Mouse (Mus musculus) kidney, embryonic 14.5 days (tissue): Measurements from ENCODE around the gene Cfap99. TPM values are rescaled to one million over a fixed set of nuclear protein-coding genes. Genes with fewer than 3 reads are reported as not detected.

Experiments used
- ATAC-seq: fragments of 200-750 bp; cut with Nextera tagmentation; 2 replicates; pipeline ENCODE4 v1.8.0; 2017; ENCODE audit warnings: moderate number of reproducible peaks, mild to moderate bottlenecking, moderate TSS enrichment, moderate library complexity; ENCODE audit not compliant: low FRiP score, low TSS enrichment
- H3K27ac ChIP-seq: fragments of 300-500 bp; sonication (generic); 2 replicates; pipeline ENCODE4 v1.5.1; 2014; ENCODE audit warnings: low read depth, mild to moderate bottlenecking, low read length, moderate library complexity, mixed read lengths
- H3K27me3 ChIP-seq: fragments of 300-500 bp; sonication (generic); 2 replicates; pipeline ENCODE4 v1.6.1; 2014; ENCODE audit warnings: mild to moderate bottlenecking, low read length; ENCODE audit not compliant: control insufficient read depth, insufficient read depth
- H3K36me3 ChIP-seq: fragments of 300-500 bp; sonication (generic); 2 replicates; pipeline ENCODE4 v1.6.1; 2014; ENCODE audit warnings: low read length, mixed read lengths; ENCODE audit not compliant: control insufficient read depth, insufficient read depth
- H3K4me1 ChIP-seq: fragments of 300-500 bp; sonication (generic); 2 replicates; pipeline ENCODE4 v1.6.1; 2014; ENCODE audit warnings: low read length, mixed read lengths; ENCODE audit not compliant: control insufficient read depth, insufficient read depth
- H3K4me2 ChIP-seq: fragments of 300-500 bp; sonication (generic); replicated peaks from 2 replicates; pipeline ENCODE4 v1.6.1; 2014; ENCODE audit warnings: low read depth, mild to moderate bottlenecking, low read length
- H3K4me3 ChIP-seq: fragments of 300-500 bp; sonication (generic); 2 replicates; pipeline ENCODE4 v1.5.1; 2014; ENCODE audit warnings: mild to moderate bottlenecking, low read length
- H3K9ac ChIP-seq: fragments of 300-500 bp; sonication (generic); 2 replicates; pipeline ENCODE4 v1.6.1; 2014; ENCODE audit warnings: low read depth, mild to moderate bottlenecking, low read length, moderate library complexity
- H3K9me3 ChIP-seq: fragments of 300-500 bp; sonication (generic); 2 replicates; pipeline ENCODE4 v1.6.1; 2016; ENCODE audit warnings: low read length; ENCODE audit not compliant: control insufficient read depth
- WGBS: fragments of 180-500 bp; shearing (Covaris S2); extraction: QIAGEN DNeasy Blood & Tissue Kit; methylation state at CpG from one replicate; pipeline ENCODE4 v1.1.7; 2014; 5-methylcytosine and 5-hydroxymethylcytosine counted together
- polyA plus RNA-seq: library from polyadenylated mRNA; unstranded; fragments of >200 nt; fragmentation: Nextera tagmentation; extraction: Ambion mirVana; gene quantifications from 2 replicates; pipeline ENCODE4 v1.2.1, GENCODE M21; 2014

Gene Cfap99
- polyA plus RNA-seq, 1 experiment from 2014 or later = not detected

GRCm38 (mm10) chr5:34285285-34285684 lies 3.1 kb upstream of the Cfap99 start:
- WGBS = 91% methylated on average over 2 of the region's 2 CpGs
- Histone ChIP-seq H3K4me1 (peaks cover 14% of the 10 kb centered on the region; the same call in 1 of the 2 replicates), H3K9ac (no peak overlapping the region), H3K27me3 (peaks cover 48% of the 10 kb centered on the region), H3K4me3 (no peak overlapping the region), H3K27ac (no peak overlapping the region), H3K9me3 (no peaks in the 10 kb centered on the region), H3K36me3 (no peaks in the 10 kb centered on the region), H3K4me2 (no peak overlapping the region)
- ATAC-seq = no peak

DNA sequence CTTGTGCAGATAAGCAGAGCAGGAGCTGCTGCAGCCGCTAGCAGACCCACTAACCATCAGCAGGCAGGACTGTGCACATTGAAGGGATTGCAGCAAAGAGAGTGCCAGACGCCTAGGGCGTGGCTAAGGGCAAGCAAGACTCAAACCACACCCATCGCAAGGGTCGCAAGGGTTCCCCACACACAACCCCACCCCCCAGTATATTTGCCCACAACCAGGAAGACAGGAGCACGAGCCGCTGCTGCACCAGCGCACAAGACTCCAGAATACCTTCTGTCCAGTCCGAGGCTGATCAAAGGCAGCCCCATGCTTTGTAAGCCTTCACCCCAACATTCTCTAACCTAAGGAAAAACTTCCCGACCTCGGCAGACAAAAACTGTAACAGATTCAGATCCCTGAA lies 1.9 kb upstream of the Cfap99 start:
- Histone ChIP-seq H3K9me3 (no peaks in the 10 kb centered on the region), H3K27me3 (peaks cover 48% of the 10 kb centered on the region), H3K36me3 (no peaks in the 10 kb centered on the region), H3K4me1 (peaks cover 14% of the 10 kb centered on the region; the same call in 1 of the 2 replicates), H3K4me2 (peak overlapping the region; percentile 98), H3K4me3 (peak overlapping the region; percentile 62), H3K27ac (no peak overlapping the region), H3K9ac (no peak overlapping the region)
- 4% methylated on average over 11 of the region's 11 CpGs for WGBS
- no peak for ATAC-seq

GRCm38 (mm10) chr5:34287001-34287837 lies 1.2 kb upstream of the Cfap99 start:
- Histone ChIP-seq H3K4me3 (peak overlapping the region; percentile 62), H3K4me2 (peak overlapping the region; percentile 98), H3K9ac (no peak overlapping the region), H3K9me3 (no peaks in the 10 kb centered on the region), H3K27me3 (peaks cover 48% of the 10 kb centered on the region), H3K27ac (no peak overlapping the region), H3K36me3 (no peaks in the 10 kb centered on the region), H3K4me1 (peaks cover 14% of the 10 kb centered on the region; the same call in 1 of the 2 replicates)
- WGBS = under 1% methylated on average over 54 of the region's 54 CpGs
- 0 out of 2 replicates have a peak, but pooled peaks have one; percentile 16 for ATAC-seq

- no peaks in the 10 kb centered on the region for H3K36me3 ChIP-seq
- peaks cover 48% of the 10 kb centered on the region for H3K27me3 ChIP-seq
- peak overlapping the region; percentile 98 for H3K4me2 ChIP-seq
- ATAC-seq = no peak; the same call in 1 of the 2 replicates
- peaks cover 14% of the 10 kb centered on the region; the same call in 1 of the 2 replicates for H3K4me1 ChIP-seq
- H3K27ac ChIP-seq = no peak overlapping the region
- 0 out of 2 replicates have a peak overlapping the region, but pooled peaks have one; percentile 31 for H3K9ac ChIP-seq
- peak overlapping the region; percentile 62 for H3K4me3 ChIP-seq
- whole genome bisulfite sequencing = 2% methylated on average over 18 of the region's 18 CpGs
- H3K9me3 ChIP-seq = no peaks in the 10 kb centered on the region
Measured at GRCm38 (mm10) chr5:34287838-34288145, 608 bp upstream of the Cfap99 start.

DNA sequence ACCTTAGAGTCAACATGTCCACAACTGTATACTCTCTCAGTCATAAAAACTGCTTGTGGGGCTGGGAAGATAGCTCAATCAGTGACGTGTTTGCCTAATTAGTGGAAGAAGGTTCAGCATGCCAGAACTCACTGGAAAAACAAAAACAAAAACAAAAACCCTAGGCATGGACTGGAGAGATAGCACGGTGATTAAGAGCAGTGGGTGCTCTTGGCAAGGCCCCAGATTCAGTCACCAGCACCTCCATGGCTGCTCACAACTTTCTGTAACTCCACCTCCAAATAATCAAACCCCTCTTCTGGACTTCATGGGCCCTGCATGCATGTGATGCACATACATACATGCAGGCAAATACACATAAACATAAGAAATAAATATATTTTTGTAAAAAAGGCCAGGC lies 886 bp downstream of the Cfap99 start:
- H3K27me3 ChIP-seq = peaks cover 46% of the 10 kb centered on the region
- WGBS = 60% methylated on average over 2 of the region's 2 CpGs

DNA sequence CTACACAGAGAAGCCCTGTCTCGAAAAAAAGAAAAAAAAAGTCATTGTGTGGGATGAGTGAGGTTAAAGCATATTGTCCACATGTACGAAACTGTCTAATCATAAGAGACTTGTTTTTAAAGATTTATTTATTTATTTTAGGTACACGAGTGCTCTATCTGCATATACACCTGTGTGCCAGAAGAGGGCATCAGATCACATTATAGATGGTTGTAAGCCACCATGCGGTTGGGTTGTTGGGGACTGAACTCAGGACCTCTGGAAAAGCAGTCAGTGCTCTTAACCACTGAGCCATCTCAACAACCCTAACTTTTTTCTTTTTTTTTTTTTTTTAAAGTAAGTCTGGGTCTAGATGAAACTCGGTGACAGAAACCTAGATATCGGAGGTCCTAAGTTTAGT lies 5.0 kb downstream of the Cfap99 start:
- Histone ChIP-seq H3K27ac (no peak overlapping the region), H3K36me3 (no peaks in the 10 kb centered on the region), H3K4me3 (no peak overlapping the region), H3K9me3 (no peaks in the 10 kb centered on the region), H3K9ac (no peak overlapping the region), H3K4me2 (no peak overlapping the region), H3K4me1 (no peaks in the 10 kb centered on the region), H3K27me3 (peaks cover 13% of the 10 kb centered on the region)
- ATAC-seq = no peak
- 82% methylated on average over 6 of the region's 6 CpGs for WGBS

More for the DNA sequence above, 886 bp downstream of the Cfap99 start:
- ATAC-seq = no peak
- Histone ChIP-seq H3K36me3 (no peaks in the 10 kb centered on the region), H3K27ac (no peak overlapping the region), H3K9ac (no peak overlapping the region), H3K4me2 (no peak overlapping the region), H3K4me1 (peaks cover 14% of the 10 kb centered on the region; the same call in 1 of the 2 replicates), H3K4me3 (no peak overlapping the region), H3K9me3 (no peaks in the 10 kb centered on the region)

GRCm38 (mm10) chr5:34294696-34295095 lies 6.3 kb downstream of the Cfap99 start:
- WGBS = 56% methylated on average over 2 of the region's 2 CpGs
- no peaks in the 10 kb centered on the region for H3K36me3 ChIP-seq
- H3K27me3 ChIP-seq = peaks cover under 1% of the 10 kb centered on the region
- no peaks in the 10 kb centered on the region for H3K9me3 ChIP-seq
- no peak for ATAC-seq
- H3K4me3 ChIP-seq = no peak overlapping the region
- no peak overlapping the region for H3K9ac ChIP-seq
- H3K27ac ChIP-seq = no peak overlapping the region
- no peaks in the 10 kb centered on the region for H3K4me1 ChIP-seq
- H3K4me2 ChIP-seq = no peak overlapping the region

DNA sequence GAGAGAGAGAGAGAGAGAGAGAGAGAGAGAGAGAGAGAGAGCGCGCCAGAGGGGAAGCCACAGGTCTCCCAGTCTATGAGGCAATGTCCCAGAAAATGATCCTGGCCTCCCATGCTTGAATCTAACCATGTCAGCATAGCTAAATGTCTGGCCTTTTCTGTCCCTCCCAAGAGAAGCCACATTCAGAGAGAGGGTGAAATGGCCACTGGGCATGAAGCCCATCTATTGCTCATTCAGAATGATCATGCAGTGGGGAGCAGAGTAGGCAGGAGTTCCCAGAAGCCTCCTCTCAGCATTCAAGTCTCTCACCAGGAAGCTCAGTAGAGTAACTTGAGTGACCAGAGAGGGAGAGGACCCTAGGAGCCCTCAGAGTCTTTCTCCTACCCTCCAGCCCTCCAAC lies 6.7 kb downstream of the Cfap99 start:
- no peak overlapping the region for H3K4me3 ChIP-seq
- no peak for ATAC-seq
- WGBS = 94% methylated on average over 2 of the region's 2 CpGs
- H3K4me1 ChIP-seq = no peaks in the 10 kb centered on the region
- no peak overlapping the region for H3K27ac ChIP-seq
- no peak overlapping the region for H3K4me2 ChIP-seq
- H3K36me3 ChIP-seq = no peaks in the 10 kb centered on the region
- H3K27me3 ChIP-seq = no peaks in the 10 kb centered on the region
- no peaks in the 10 kb centered on the region for H3K9me3 ChIP-seq
- H3K9ac ChIP-seq = no peak overlapping the region

GRCm38 (mm10) chr5:34298061-34298460 lies 9.7 kb downstream of the Cfap99 start:
- Histone ChIP-seq H3K4me3 (no peak overlapping the region), H3K36me3 (no peaks in the 10 kb centered on the region), H3K4me1 (no peaks in the 10 kb centered on the region), H3K9ac (no peak overlapping the region), H3K4me2 (no peak overlapping the region), H3K9me3 (no peaks in the 10 kb centered on the region), H3K27me3 (no peaks in the 10 kb centered on the region), H3K27ac (no peak overlapping the region)
- ATAC-seq = no peak
- WGBS = 57% methylated on average over 4 of the region's 4 CpGs
